Mouse (Mus musculus) hindbrain, embryonic 11.5 days (tissue): ENCODE measurements around the gene Sim1. TPM values are rescaled to one million over a fixed set of nuclear protein-coding genes. Genes with fewer than 3 reads are reported as not detected.

Source experiments
- ATAC-seq: fragments of 200-750 bp; cut with Nextera tagmentation; 2 replicates; pipeline ENCODE4 v1.8.0; 2017; ENCODE audit warnings: mild to moderate bottlenecking, moderate TSS enrichment, moderate library complexity; ENCODE audit not compliant: low FRiP score
- DNase-seq: peaks from one replicate; pipeline ENCODE4 v3.0.0-alpha.2; 2015; ENCODE audit warnings: low spot score
- H3K27ac ChIP-seq: fragments of 300-500 bp; sonication (generic); 2 replicates; pipeline ENCODE4 v1.5.1; 2014; ENCODE audit warnings: mild to moderate bottlenecking, low read depth, low read length
- H3K27me3 ChIP-seq: fragments of 300-500 bp; sonication (generic); 2 replicates; pipeline ENCODE4 v1.6.1; 2014; ENCODE audit warnings: mild to moderate bottlenecking, low read length, moderate library complexity, mixed read lengths; ENCODE audit not compliant: control insufficient read depth, insufficient read depth
- H3K36me3 ChIP-seq: fragments of 300-500 bp; sonication (generic); 2 replicates; pipeline ENCODE4 v1.6.1; 2014; ENCODE audit warnings: mild to moderate bottlenecking, low read length, moderate library complexity, mixed read lengths; ENCODE audit not compliant: control insufficient read depth, insufficient read depth
- H3K4me1 ChIP-seq: fragments of 300-500 bp; sonication (generic); replicated peaks from 2 replicates; pipeline ENCODE4 v1.6.1; 2014; ENCODE audit warnings: low read length, mixed read lengths; ENCODE audit not compliant: control insufficient read depth, insufficient read depth
- H3K4me2 ChIP-seq: fragments of 300-500 bp; sonication (generic); replicated peaks from 2 replicates; pipeline ENCODE4 v1.6.1; 2014; ENCODE audit warnings: mild to moderate bottlenecking, low read depth, low read length
- H3K4me3 ChIP-seq: fragments of 300-500 bp; sonication (generic); 2 replicates; pipeline ENCODE4 v1.5.1; 2014; ENCODE audit warnings: low read depth, low read length
- H3K9ac ChIP-seq: fragments of 300-500 bp; sonication (generic); 2 replicates; pipeline ENCODE4 v1.6.1; 2014; ENCODE audit warnings: low read depth, low read length
- H3K9me3 ChIP-seq: fragments of 300-500 bp; sonication (generic); 2 replicates; pipeline ENCODE4 v1.6.1; 2016; ENCODE audit warnings: low read length; ENCODE audit not compliant: control insufficient read depth
- WGBS: fragments of 180-500 bp; shearing (Covaris S2); extraction: QIAGEN DNeasy Blood & Tissue Kit; methylation state at CpG from one replicate; pipeline ENCODE4 v1.1.7; 2014; 5-methylcytosine and 5-hydroxymethylcytosine counted together
- polyA plus RNA-seq: library from polyadenylated mRNA; unstranded; fragments of >200 nt; fragmentation: Nextera tagmentation; extraction: Ambion mirVana; gene quantifications from 2 replicates; pipeline ENCODE4 v1.2.1, GENCODE M21; 2014

Sim1 gene
- polyA plus RNA-seq, 1 experiment from 2014 or later: 0.90 TPM

DNA sequence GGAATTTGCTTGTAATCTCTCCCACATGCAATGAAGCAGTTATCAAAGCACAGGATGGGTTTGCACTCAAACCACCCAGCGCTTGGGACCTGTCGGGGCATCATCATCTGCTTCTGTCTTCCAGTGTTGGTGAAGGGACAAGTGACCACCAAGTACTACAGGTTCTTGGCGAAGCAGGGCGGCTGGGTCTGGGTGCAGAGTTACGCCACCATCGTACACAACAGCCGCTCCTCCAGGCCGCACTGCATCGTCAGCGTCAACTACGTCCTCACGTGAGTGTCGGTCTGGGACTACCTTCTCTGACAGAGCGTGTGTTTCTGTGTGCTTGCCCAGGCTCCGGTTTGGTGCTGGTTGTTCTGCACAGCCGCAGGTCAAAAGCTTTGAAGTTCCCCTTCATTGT, 15.8 kb downstream of the Sim1 start:
- no peaks in the 10 kb centered on the region for H3K4me1 ChIP-seq
- ATAC-seq (peak; percentile 62), DNase-seq (peak; percentile 61)
- 8% methylated on average over 16 of the region's 16 CpGs for WGBS
- H3K9me3 ChIP-seq: no peaks in the 10 kb centered on the region
- H3K36me3 ChIP-seq: no peaks in the 10 kb centered on the region
- H3K27ac ChIP-seq: no peak overlapping the region
- no peak overlapping the region for H3K9ac ChIP-seq
- H3K4me3 ChIP-seq: peak overlapping the region; percentile 8; the same call in 1 of the 2 replicates
- peaks cover 69% of the 10 kb centered on the region for H3K27me3 ChIP-seq
- H3K4me2 ChIP-seq: peak overlapping the region; percentile 31

DNA sequence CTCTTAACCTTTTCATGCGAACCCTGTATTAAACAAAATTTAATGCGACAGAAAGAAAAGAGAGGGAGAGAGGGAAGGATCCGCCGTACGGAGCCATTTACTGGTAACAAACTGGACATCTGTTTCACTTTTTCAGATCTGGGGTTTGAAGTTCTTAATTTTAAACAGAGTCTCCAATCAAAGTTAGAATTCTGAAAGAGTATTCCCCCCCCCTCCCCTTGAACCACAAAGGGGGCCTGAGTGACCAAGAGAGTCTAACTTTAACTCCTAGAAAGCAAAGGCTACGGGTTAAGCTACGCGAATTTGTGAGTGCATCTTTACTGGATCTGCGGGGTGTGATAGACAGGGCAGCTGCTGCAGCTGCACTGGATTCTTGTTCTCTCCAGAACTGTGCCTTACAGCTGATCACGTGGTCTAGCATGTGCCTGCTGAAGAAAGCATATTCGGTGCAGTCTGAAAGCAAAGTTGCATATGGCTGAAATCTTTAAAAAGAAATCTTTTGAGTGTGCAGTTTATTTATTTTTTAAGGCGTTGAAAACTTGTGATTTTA, 16.4 kb downstream of the Sim1 start:
- peak; percentile 88 for ATAC-seq
- Histone ChIP-seq H3K9ac (no peak overlapping the region), H3K36me3 (no peaks in the 10 kb centered on the region), H3K9me3 (no peaks in the 10 kb centered on the region), H3K27ac (no peak overlapping the region), H3K4me1 (no peaks in the 10 kb centered on the region), H3K4me3 (peak overlapping the region; percentile 8; the same call in 1 of the 2 replicates), H3K27me3 (peaks cover 64% of the 10 kb centered on the region), H3K4me2 (peak overlapping the region; percentile 31)
- 5% methylated on average over 12 of the region's 12 CpGs for WGBS
- DNase-seq: peak; percentile 58

- 51% methylated on average over 2 of the region's 2 CpGs for WGBS
- no peaks in the 10 kb centered on the region for H3K9me3 ChIP-seq
- no peak overlapping the region for H3K4me2 ChIP-seq
- ATAC-seq (no peak), DNase-seq (no peak)
- peaks cover 17% of the 10 kb centered on the region for H3K27me3 ChIP-seq
- H3K36me3 ChIP-seq: no peaks in the 10 kb centered on the region
- no peak overlapping the region for H3K4me3 ChIP-seq
- no peak overlapping the region for H3K9ac ChIP-seq
- H3K27ac ChIP-seq: no peak overlapping the region
- no peaks in the 10 kb centered on the region for H3K4me1 ChIP-seq
Measured at GRCm38 (mm10) chr10:50915607-50916006, 21.1 kb downstream of the Sim1 start.

DNA sequence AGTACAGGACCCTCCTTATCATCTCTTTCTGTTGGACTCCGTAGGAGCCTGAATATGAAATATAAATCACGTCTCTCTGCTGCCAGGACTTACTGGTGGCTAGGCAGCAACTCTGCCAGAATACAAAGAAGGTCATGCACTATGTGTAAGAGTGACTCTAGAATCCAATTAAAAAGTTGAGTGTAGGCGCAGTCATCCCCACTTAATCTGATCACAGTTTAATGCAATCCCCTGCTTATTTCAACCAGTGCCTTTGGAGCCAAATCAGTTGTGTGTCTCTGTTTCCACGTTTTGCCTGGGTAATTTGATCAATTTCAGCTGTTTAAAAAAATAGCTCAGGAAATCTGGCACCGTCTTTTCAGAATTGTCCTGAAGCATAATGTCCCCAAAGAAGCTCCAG, 34.7 kb downstream of the Sim1 start:
- Histone ChIP-seq H3K27me3 (no peaks in the 10 kb centered on the region), H3K4me1 (no peaks in the 10 kb centered on the region), H3K9ac (no peak overlapping the region), H3K27ac (no peak overlapping the region), H3K4me2 (no peak overlapping the region), H3K36me3 (no peaks in the 10 kb centered on the region), H3K4me3 (no peak overlapping the region), H3K9me3 (no peaks in the 10 kb centered on the region)
- WGBS: 68% methylated on average over 5 of the region's 5 CpGs
- no peak for DNase-seq
- ATAC-seq: no peak

GRCm38 (mm10) chr10:50935673-50936072, 41.1 kb downstream of the Sim1 start:
- Histone ChIP-seq H3K27ac (no peak overlapping the region), H3K4me3 (no peak overlapping the region), H3K4me2 (no peak overlapping the region), H3K36me3 (no peaks in the 10 kb centered on the region), H3K27me3 (no peaks in the 10 kb centered on the region), H3K9ac (no peak overlapping the region), H3K4me1 (no peaks in the 10 kb centered on the region), H3K9me3 (no peaks in the 10 kb centered on the region)
- no peak for ATAC-seq
- no peak for DNase-seq

DNA sequence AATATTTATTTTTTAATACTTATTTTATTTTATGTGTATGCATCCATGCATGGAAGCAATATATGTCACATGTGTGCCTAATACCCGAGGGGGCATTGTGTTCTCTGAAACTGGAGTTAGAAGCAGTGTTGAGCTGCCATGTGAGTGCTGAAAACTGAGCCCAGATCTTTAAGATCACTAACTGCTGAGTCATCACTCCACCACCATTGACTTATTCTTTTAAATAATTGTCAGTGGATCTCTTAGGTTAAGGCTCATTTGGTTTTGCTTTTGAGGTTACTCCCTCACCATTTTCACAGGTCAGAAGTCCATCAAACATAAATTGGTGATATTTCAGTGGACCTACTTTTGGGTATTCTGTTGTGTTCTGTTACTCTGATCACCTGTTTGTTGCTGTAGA, 79.1 kb downstream of the Sim1 start:
- no peak overlapping the region for H3K9ac ChIP-seq
- DNase-seq (no peak), ATAC-seq (no peak)
- H3K4me3 ChIP-seq: no peak overlapping the region
- no peaks in the 10 kb centered on the region for H3K4me1 ChIP-seq
- H3K27ac ChIP-seq: no peak overlapping the region
- no peak overlapping the region for H3K4me2 ChIP-seq
- no peaks in the 10 kb centered on the region for H3K9me3 ChIP-seq
- H3K36me3 ChIP-seq: no peaks in the 10 kb centered on the region
- WGBS: 69% methylated on average over 1 of the region's 1 CpGs
- H3K27me3 ChIP-seq: no peaks in the 10 kb centered on the region

- no peak for DNase-seq
- Histone ChIP-seq H3K4me2 (no peak overlapping the region), H3K27ac (no peak overlapping the region), H3K27me3 (no peaks in the 10 kb centered on the region), H3K9ac (no peak overlapping the region), H3K4me1 (no peaks in the 10 kb centered on the region), H3K4me3 (no peak overlapping the region), H3K9me3 (no peaks in the 10 kb centered on the region), H3K36me3 (no peaks in the 10 kb centered on the region)
- no peak for ATAC-seq
- 89% methylated on average over 3 of the region's 3 CpGs for WGBS
Measured at GRCm38 (mm10) chr10:50981849-50982248, 87.3 kb downstream of the Sim1 start.

DNA sequence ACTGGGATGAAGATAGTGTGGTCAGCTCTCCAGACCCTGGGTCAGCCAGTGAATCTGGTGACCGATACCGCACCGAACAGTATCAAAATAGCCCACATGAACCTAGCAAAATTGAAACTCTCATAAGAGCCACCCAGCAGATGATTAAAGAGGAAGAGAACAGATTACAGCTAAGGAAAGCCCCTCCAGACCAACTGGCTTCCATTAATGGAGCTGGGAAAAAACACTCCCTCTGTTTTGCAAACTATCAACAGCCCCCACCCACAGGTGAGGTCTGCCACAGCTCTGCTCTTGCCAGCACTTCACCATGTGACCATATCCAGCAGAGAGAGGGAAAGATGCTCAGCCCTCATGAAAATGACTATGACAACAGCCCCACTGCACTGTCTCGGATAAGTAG, 89.1 kb downstream of the Sim1 start:
- Histone ChIP-seq H3K9me3 (no peaks in the 10 kb centered on the region), H3K27ac (no peak overlapping the region), H3K4me2 (no peak overlapping the region), H3K9ac (no peak overlapping the region), H3K27me3 (no peaks in the 10 kb centered on the region), H3K4me1 (no peaks in the 10 kb centered on the region), H3K36me3 (no peaks in the 10 kb centered on the region), H3K4me3 (no peak overlapping the region)
- no peak for ATAC-seq
- WGBS: 97% methylated on average over 4 of the region's 4 CpGs
- DNase-seq: no peak

- H3K4me2 ChIP-seq: no peak overlapping the region
- H3K36me3 ChIP-seq: no peaks in the 10 kb centered on the region
- 28% methylated on average over 3 of the region's 3 CpGs for WGBS
- no peaks in the 10 kb centered on the region for H3K27me3 ChIP-seq
- no peaks in the 10 kb centered on the region for H3K9me3 ChIP-seq
- ATAC-seq (0 out of 2 replicates have a peak, but pooled peaks have one; percentile 17), DNase-seq (no peak)
- H3K9ac ChIP-seq: no peak overlapping the region
- H3K27ac ChIP-seq: no peak overlapping the region
- no peak overlapping the region for H3K4me3 ChIP-seq
- no peaks in the 10 kb centered on the region for H3K4me1 ChIP-seq
Measured at GRCm38 (mm10) chr10:51007798-51008197, 113.2 kb downstream of the Sim1 start.
